Mouse (Mus musculus) ES-E14 (cell line): Measurements from ENCODE around the gene Patl2. TPM values are rescaled to one million over a fixed set of nuclear protein-coding genes. Genes with fewer than 3 reads are reported as not detected.
"Not testable (repeated sequence)": the region's sequence is repeated elsewhere in the genome, so short reads cannot be mapped to it uniquely, and the experiment has no call there.

Experiments used
- DNase-seq: peaks from one replicate; pipeline ENCODE4 v3.0.0-alpha.2; 2013; ENCODE audit warnings: low read depth, low spot score
- H3K27ac ChIP-seq: 2 replicates; pipeline ENCODE4 v1.5.1; 2012; ENCODE audit warnings: low read depth, mild to moderate bottlenecking, low read length, moderate library complexity, mixed read lengths; ENCODE audit not compliant: poor library complexity, insufficient read depth, severe bottlenecking
- H3K36me3 ChIP-seq: 2 replicates; pipeline ENCODE4 v1.6.1; 2012; ENCODE audit warnings: mild to moderate bottlenecking, low read length, moderate library complexity, mixed read lengths; ENCODE audit not compliant: control insufficient read depth, poor library complexity, insufficient read depth, severe bottlenecking
- H3K4me1 ChIP-seq, 2 experiments: fragments of 150-350 bp in 1 of 2; sonication (generic) in 1 of 2; 2 replicates each; pipeline ENCODE4 v1.6.1; 2012; ENCODE audit warnings: low read length in 2 of 2, mild to moderate bottlenecking in 1 of 2, mixed read lengths in 1 of 2; ENCODE audit not compliant: control insufficient read depth in 2 of 2, insufficient read depth in 2 of 2, poor library complexity in 1 of 2
- H3K4me3 ChIP-seq, 2 experiments: fragments of 150-350 bp in 1 of 2; sonication (generic) in 1 of 2; 2 replicates each; pipeline ENCODE4 v1.5.1; 2012; ENCODE audit warnings: low read length in 2 of 2, low read depth in 1 of 2, mild to moderate bottlenecking in 1 of 2, mixed read lengths in 1 of 2; ENCODE audit not compliant: insufficient read depth in 1 of 2, poor library complexity in 1 of 2, severe bottlenecking in 1 of 2
- H3K9ac ChIP-seq: 2 replicates; pipeline ENCODE4 v1.6.1; 2012; ENCODE audit warnings: low read depth, mild to moderate bottlenecking, low read length, mixed read lengths; ENCODE audit not compliant: poor library complexity, insufficient read depth, severe bottlenecking
- H3K9me3 ChIP-seq: fragments of 150-350 bp; sonication (generic); 2 replicates; pipeline ENCODE4 v1.6.1; 2012; ENCODE audit warnings: low read depth, mild to moderate bottlenecking, low read length; ENCODE audit not compliant: control insufficient read depth, insufficient read depth
- CHD2 ChIP-seq: IDR thresholded peaks from 2 replicates; pipeline ENCODE4 v1.6.1; 2014; ENCODE audit warnings: mild to moderate bottlenecking, low read depth, low read length, inconsistent platforms
- HCFC1 ChIP-seq: IDR thresholded peaks from 2 replicates; pipeline ENCODE4 v1.6.1; 2012; ENCODE audit warnings: low read length, inconsistent platforms, borderline replicate concordance; ENCODE audit not compliant: insufficient read depth
- MAFK ChIP-seq: IDR thresholded peaks from 2 replicates; pipeline ENCODE4 v1.6.1; 2014; ENCODE audit warnings: mild to moderate bottlenecking, low read depth, low read length, inconsistent platforms; ENCODE audit not compliant: insufficient read depth
- ZC3H11A ChIP-seq: IDR thresholded peaks from 2 replicates; pipeline ENCODE4 v1.6.1; 2012; ENCODE audit warnings: low read depth, mild to moderate bottlenecking, inconsistent platforms, low read length, borderline replicate concordance
- ZNF384 ChIP-seq: IDR thresholded peaks from 2 replicates; pipeline ENCODE4 v1.6.1; 2012; ENCODE audit warnings: low read depth, low read length, inconsistent platforms
- in situ Hi-C, 2 experiments: fragments of 600-800 bp; cut with MboI; formaldehyde crosslinking; loops; one replicate each; pipeline ENCODE4 v1.15.1; 2025; ENCODE audit warnings: low sequenced_read_pairs in 2 of 2, inconsistent platforms in 1 of 2; ENCODE audit not compliant: unreplicated experiment in 2 of 2
- total RNA-seq: library from RNA; depleted of rRNA; stranded (reverse); fragments of 300-350 nt; gene quantifications from 2 replicates; pipeline ENCODE4 v1.2.3, GENCODE M21; 2012

The Patl2 gene
- total RNA-seq, 1 experiment, result 1.3 TPM

DNA sequence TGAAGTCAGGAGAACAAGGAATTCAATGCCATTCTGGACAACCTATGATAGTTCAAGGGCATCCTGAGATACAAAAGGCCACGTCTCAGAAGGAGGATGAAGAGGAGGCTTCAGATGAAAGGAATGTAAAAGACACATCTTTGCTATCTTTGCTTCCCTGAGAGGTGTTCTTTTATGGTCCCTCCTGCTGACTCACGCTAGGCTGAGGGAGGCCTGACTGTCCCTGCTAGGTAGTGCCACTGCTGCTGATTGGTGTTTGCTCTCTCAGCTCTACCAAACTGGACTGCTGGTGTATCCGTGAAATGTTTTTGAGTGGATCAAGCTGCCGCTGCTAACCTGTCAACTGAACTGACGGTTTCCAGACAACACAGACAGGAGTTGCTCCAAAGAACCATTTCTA lies 35.8 kb upstream of the Patl2 start:
- TF ChIP-seq ZC3H11A (no peak), MAFK (no peak), ZNF384 (no peak), CHD2 (no peak), HCFC1 (no peak)
- no peak for DNase-seq
- in situ Hi-C loops, result no loop called here
- Histone ChIP-seq H3K36me3 (no peaks in the 10 kb centered on the region), H3K9ac (no peak overlapping the region), H3K27ac (no peak overlapping the region), H3K4me3 (no peak overlapping the region), H3K9me3 (no peaks in the 10 kb centered on the region), H3K4me1 (no peaks in the 10 kb centered on the region)

DNA sequence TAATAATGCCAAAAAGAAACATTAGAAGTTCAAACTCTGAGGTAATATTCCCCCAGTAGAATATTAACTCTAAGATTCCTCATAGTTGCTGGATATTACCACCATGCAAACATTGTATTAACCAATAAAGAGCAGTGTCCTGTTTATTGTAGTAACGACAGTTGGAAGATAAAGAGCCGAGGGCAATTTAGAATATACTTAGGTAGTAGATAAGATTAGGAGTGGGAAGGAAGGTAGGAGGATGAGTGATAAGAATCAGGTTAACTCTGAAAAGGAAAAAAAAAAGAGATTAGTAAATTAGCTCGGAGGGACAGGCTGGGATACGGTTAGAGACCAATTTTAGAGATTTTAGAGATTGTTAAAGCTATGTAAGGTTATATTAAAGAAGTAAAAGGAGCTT lies 35.4 kb upstream of the Patl2 start:
- in situ Hi-C loops, result no loop called here
- Histone ChIP-seq H3K4me1 (no peaks in the 10 kb centered on the region), H3K4me3 (no peak overlapping the region), H3K27ac (no peak overlapping the region), H3K9ac (no peak overlapping the region), H3K36me3 (no peaks in the 10 kb centered on the region), H3K9me3 (no peaks in the 10 kb centered on the region)
- no peak for DNase-seq
- TF ChIP-seq MAFK (no peak), ZNF384 (no peak), CHD2 (no peak), HCFC1 (no peak), ZC3H11A (no peak)

DNA sequence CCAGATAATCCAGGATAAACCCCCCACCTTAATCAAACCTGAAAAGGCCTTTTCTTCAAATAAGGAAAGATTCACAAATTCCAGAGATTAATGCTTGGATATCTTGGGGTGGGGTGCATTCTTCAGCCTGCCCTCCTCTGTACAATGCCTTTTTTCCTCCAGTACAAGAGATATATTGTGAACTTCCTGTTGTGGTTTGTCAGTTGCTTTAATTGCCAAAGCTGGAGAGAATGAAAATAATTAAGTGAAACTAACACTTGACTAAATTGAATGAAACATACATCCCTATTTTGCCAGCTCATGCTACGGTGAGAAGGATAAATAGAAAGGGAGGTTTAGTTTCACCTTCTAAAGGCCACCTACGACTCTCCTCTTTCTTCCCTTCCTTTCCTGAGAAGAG lies 32.2 kb upstream of the Patl2 start:
- DNase-seq, result no peak
- Histone ChIP-seq H3K9ac (no peak overlapping the region), H3K9me3 (no peaks in the 10 kb centered on the region), H3K36me3 (no peaks in the 10 kb centered on the region), H3K4me1 (no peaks in the 10 kb centered on the region), H3K27ac (no peak overlapping the region), H3K4me3 (no peak overlapping the region)
- TF ChIP-seq HCFC1 (no peak), ZNF384 (no peak), CHD2 (no peak), MAFK (no peak), ZC3H11A (no peak)
- in situ Hi-C loops, result no loop called here

DNA sequence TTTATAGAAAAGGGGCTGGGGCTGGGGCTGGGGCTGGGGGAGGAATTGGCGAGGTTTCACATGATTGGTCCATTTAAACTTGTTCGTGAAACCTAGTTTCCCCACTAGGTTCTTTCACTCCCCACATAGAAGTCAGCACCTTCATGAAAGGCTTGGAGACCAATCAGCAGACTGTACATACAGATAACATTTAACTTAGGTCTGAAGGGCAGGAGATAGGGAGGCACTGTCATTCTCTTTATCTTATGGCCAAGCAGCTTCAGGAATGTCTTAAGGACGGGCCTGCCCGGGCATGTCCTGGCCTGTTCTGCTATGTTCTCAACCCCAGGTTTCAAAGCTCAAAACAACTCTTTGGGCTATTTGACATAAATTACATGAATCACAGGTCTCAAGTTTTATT lies 31.1 kb upstream of the Patl2 start:
- DNase-seq, H3K4me3 ChIP-seq, H3K9me3 ChIP-seq, H3K4me1 ChIP-seq, H3K27ac ChIP-seq, in situ Hi-C loops, H3K9ac ChIP-seq, H3K36me3 ChIP-seq: not testable (repeated sequence)

DNA sequence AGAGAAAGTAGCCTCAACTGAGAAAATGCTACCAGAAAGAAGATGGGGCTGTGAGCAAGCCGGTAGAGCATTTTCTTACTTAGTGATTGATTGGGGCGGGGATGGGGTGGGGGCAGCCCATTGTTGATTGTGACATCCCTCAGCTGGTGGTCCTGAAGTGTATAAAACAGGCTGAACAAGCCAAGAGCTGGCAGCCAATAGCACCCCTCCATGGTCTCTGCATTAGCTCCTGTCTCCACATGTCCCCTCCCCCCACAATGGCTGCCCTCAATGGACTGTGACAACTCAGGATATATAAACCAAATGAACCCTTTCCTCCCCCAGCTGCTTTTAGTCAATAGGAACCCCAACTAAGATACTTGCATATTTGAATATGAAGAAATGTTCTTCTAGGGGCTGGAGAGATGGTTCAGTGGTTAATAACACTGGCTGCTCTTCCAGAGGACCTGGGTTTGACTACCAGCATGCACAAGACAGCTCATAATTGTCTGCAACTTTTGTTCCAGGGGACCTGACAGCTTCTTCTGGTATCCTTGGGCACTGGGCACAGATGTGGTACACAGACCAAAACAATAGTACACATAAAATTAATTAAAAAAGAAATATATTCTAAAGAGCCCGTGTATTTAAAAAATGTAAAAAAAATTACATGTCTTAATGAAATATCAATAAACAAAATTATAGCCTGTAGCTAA lies 24.7 kb upstream of the Patl2 start:
- no peaks in the 10 kb centered on the region for H3K36me3 ChIP-seq
- DNase-seq, result no peak
- in situ Hi-C loops, result no loop called here

More for the DNA sequence above, 24.7 kb upstream of the Patl2 start:
- Histone ChIP-seq H3K4me3 (no peak overlapping the region), H3K27ac (no peak overlapping the region), H3K4me1 (peaks cover 0 to 2% of the 10 kb centered on the region in 2 experiments; a peak in 1 of 4 replicates), H3K9me3 (no peaks in the 10 kb centered on the region), H3K9ac (no peak overlapping the region)
- TF ChIP-seq ZNF384 (no peak), HCFC1 (no peak), CHD2 (no peak), ZC3H11A (no peak), MAFK (no peak)
